Mouse (Mus musculus) activated CD4-positive, CD25-positive, alpha-beta regulatory T cell, adult 9 weeks (primary cell): Measurements from ENCODE around the gene B3gat3. TPM values are rescaled to one million over a fixed set of nuclear protein-coding genes. Genes with fewer than 3 reads are reported as not detected.

Experiments
- polyA plus RNA-seq: library from polyadenylated mRNA; unstranded; fragments of 100-300 nt; shearing (Covaris generic); gene quantifications from one replicate; pipeline ENCODE4 v1.2.1, GENCODE M21; 2017

B3gat3 gene
- 33.9 TPM for polyA plus RNA-seq

DNA sequence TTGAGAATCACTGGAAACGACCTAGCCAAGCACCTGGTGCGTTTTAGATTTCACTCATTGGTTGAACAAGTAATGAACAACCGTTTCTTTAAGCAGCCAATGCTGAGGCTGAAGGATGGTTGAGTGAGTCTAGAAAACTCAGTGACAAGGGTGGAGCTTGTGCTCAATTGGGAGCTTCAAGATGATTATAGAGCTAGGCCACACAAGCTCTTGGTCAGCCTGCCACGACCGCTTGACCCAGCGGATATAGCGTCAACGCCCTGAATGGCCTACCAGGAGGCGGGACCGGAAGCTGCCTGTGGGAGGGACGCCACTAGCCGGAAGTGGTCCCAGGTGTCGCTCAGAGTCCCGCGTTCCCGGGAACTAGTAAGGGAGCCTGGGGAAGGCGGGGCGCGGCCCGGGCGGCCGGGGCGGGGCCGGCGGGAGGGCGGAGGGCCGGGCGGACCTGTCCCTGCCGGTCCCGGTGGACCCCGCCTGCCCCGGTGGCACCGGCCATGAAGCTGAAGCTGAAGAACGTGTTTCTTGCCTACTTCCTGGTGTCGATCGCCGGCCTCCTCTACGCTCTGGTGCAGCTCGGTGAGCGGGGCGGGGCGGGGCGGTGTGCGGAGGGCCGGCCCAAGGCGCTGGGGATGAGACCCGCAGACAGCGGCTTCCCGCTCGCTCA is at the start of gene B3gat3:
TSS of gene B3gat3 (plus strand) at position 302 of the 664 bp plus-strand sequence.

DNA sequence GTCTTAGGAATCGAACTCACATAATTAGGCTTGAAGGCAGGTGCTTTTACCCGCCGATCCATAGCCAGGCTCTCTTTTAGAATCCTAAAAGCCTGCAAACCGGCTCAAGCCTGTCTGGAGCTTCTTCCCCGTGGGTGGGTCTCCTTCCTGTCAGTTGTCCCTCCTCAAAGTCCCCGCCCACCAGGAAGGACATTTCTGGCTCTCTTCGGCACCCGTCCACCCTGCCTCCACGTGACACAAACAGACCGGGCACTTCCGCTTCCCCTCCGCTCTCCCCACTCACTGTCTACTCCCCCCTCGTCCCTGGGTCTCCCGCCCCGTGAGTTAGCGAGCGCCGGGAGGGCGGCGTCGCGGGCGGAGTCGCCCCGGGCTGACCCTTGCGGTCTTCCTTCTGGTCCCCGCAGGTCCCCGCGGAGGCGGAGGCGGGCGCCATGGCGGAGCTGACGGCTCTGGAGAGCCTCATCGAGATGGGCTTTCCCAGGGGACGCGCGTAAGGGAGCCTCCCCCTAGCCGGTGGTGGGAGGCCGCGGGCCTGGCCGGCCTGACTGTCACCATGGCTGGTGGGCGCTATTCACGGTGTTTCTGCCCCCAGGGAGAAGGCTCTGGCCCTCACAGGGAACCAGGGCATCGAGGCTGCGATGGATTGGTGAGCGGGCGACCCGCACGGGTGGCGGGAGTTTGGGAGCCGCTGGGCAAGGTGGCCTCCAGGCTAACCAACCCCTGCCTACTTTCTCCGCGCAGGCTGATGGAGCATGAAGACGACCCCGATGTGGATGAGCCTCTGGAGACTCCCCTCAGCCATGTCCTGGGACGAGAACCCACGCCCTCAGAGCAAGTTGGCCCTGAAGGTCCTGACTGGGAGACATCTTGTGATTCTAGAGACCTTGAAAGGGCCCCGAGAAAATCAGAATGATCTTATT is 48.6 kb upstream of the B3gat3 start, which contains the start of gene Ubxn1:
TSS of gene Ubxn1 (plus strand) at position 230 of the 920 bp plus-strand sequence.

DNA sequence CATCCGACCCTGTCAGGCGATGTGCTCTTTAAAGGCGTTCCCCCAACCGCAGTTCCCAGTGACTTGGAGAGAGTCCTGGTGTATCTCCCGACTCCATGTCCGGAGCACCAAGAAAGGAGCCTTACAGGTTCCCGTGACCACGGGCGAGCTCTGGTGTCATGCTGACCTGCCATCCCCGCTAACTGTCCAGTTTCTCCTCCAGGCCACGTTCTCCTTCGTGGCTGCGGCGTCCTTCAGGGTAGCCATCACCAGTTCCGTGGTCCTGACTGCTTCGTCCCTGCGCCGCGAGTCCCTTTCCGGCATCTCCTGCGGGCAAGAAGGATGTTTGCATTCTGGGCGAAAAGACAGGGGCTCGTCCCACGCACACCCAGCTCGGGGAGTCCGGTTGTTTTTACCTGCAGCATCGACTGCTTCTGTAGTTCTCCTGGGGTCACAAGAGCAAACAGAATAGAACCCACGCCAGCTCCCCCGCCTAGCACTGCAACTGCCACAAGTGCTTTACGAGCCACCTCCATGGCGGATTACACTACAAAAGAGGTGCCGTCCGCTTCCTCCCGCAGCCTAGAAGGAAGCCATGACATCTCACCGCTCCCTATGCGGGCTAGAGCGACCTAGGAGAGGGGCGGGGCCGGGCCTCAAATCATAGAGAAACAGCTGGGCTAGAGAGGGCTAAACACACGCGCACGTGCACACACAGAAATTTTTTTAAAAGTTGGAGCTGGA is 39.7 kb upstream of the B3gat3 start, which contains the start of gene Uqcc3:
TSS of gene Uqcc3 (minus strand) at position 613 of the 723 bp plus-strand sequence.

DNA sequence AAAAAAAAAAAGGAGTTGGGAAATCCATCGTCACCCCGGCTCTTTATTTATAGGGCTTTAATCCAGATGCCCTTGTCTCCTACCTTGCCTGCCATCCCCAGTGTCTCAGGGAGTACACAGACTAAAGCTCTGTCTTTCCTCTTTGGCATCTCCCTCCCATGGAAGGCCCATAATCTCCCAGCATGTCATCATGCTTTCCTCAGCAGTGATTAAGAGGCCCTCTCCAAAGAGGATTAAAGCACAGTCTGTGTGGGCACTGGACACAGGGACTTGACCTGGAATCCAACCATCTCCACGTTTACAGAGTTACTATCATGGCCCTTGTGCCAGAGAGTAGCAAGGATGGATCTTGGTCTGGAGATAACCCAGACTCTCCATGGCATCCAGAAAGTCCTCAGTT is 36.6 kb upstream of the B3gat3 start, which contains the start of the genes Lbhd1 and Gm49403:
TSS of gene Lbhd1 (plus strand) at position 117 of the 400 bp plus-strand sequence.
TSS of gene Gm49403 (plus strand) at position 315 of the 400 bp plus-strand sequence.

DNA sequence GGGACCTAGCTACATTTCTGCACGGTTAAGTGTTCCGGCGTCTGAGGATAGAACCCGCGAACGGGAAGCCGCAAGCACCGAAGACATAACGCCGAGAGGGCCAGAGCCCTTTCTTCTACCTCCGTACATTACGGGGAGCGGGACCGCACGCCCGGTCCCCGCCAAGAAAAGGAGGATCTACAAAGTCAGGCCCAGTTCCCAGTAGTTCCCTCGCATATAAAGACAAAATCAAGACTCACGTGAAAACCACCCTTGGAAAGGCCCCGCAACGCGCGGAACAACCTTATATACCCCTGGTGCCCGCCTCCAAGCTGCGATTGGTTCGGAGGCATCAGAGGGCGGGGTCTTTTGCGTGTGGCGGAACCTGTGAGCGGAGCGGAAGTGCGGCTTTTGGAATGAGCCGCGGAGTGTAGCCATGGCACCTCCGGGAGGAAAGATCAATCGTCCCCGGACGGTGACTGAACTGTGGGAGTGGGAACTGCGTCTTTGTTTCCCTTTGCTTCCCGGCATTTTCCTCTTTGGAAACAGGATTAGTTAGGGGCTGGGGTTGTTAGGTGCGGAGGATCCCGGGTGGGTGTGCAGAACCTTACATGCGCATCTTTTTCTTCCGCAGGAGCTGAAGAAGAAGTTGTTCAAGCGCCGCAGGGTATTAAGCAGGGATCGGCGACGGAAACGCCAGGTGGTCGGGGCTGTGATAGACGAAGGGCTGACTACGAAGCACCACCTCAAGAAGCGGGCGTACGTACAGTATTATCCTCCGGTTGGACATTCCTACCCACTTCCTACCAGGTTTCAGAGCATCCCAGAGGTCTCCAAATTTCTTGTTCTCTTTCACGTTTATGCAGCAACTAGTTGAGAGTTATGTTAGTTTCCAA is 31.4 kb upstream of the B3gat3 start, which contains the start of the genes 1810009A15Rik and Gm49416:
TSS of gene 1810009A15Rik (plus strand) at position 343 of the 875 bp plus-strand sequence.
TSS of gene Gm49416 (plus strand) at position 416 of the 875 bp plus-strand sequence.

DNA sequence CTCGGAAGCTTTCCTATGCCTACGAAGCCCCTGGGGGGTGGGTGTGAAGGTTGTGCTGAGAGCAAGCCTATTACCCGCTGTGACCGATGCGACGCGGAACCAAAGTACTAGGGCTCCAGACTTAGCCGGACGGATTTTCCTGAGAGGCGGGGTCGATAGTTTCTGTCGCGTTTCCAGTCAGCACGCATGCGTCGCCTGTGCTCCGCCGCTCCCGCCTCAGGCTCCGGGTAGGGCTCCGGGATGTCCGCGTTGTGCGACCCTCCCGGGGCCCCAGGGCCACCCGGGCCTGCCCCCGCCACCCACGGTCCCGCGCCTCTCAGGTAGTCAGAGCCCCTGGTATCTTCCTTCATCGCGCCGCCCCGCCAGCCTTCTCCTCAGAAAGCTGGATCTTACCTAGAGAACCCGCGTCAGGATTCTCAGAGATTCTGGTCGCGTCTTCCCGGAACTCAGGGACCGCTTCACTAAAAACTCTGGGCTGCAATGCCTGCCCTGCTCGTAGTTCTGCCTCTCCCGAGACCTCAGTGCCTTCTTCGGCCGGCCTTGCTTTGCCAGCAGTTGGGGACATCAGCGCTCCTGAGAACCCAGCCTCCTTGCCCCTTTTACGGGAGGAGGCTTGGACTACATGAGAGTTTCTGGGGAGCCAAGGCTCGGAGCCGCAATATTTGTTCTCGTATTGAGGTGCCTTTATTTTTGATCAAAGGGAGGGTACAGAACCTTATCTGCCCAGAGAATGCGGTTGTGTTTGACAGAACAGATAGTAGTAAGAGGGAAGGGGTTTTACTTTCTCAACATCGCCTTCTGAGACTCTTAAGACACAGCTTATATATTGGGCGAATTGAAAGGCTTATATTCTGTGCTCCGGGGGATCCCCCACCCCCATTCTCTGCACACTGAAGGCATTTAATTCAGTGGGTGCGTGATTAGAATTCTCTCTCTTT is 27.1 kb upstream of the B3gat3 start, which contains the start of gene Ints5:
TSS of gene Ints5 (plus strand) at position 177 of the 938 bp plus-strand sequence.

DNA sequence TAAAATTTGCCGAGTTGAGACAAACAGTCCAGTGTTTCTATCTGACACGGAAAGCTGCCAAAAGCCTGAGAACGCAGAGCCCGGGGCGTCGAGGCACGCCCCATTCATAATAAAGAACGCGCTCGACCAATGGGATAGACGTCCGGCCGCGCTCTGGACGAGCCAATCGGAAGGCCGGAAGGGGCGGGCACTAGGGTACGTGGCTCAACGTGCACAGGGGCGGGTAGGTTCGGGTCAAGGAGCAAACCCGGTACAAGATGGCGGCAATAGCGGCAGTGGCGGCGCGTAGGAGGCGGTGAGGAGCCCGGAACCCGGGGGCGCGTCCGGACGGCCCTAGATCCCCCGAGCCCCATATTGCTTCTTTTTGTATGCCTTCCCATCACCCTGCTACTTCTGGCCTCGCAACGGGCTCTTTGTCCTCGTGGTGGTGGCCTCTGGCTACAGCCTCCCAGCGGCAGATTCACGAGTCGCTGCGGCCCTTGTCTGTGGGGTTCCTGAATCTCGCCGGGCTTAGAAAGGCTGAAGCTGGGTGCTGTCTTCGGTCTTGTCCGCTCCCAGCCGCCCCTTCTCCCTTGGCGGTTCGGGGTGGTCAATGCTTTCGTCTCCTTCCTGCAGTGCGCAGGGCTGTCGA is 22.2 kb upstream of the B3gat3 start, which contains the start of gene Ganab:
TSS of gene Ganab (plus strand) at position 207 of the 631 bp plus-strand sequence.

DNA sequence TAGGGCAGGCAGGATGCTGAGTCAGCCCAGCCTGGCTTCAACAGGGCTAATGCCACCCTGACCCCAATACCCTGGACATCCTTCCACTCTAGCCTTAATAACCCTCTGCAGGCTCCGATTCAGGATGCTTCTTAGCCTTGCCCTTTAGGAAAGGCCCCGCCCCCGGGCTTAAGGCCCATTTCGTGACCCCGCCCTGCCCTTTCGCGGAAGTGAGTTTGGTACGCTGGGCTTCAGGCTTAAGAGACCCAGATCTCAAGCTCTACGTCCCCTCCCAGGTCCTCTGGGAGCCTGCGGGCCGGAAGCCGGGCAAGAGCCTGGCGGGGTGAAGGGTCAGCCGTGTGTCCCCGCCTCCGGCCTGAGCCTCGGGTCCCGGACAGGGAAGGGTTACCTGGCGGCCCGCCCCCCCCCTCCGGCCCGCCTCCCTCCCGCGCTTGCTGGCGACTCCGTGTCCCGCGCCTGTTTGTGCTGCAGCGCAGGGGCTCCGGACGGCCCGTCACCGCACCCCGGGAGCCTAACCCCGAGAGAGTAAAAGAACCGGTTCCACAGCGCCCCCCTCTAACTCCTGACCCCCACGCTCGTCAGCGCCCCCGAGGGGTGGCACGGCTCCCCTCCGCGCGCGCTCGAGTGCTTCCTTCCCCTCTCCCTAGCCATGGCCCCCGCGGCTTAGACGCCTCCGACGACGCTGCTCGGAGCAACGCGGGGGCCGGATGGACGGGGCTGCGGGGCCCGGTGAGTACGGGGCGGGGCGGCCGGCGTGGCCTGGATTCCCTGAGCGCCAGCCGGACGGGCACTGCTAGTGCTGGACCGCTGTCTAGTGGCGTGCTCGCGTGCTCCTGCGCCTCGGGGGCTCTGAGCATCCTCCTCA is 9.3 kb downstream of the B3gat3 start, which contains the start of the genes Rom1 and Eml3:
TSS of gene Rom1 (minus strand) at position 133 of the 865 bp plus-strand sequence.
TSS of gene Eml3 (plus strand) at position 329 of the 865 bp plus-strand sequence.

DNA sequence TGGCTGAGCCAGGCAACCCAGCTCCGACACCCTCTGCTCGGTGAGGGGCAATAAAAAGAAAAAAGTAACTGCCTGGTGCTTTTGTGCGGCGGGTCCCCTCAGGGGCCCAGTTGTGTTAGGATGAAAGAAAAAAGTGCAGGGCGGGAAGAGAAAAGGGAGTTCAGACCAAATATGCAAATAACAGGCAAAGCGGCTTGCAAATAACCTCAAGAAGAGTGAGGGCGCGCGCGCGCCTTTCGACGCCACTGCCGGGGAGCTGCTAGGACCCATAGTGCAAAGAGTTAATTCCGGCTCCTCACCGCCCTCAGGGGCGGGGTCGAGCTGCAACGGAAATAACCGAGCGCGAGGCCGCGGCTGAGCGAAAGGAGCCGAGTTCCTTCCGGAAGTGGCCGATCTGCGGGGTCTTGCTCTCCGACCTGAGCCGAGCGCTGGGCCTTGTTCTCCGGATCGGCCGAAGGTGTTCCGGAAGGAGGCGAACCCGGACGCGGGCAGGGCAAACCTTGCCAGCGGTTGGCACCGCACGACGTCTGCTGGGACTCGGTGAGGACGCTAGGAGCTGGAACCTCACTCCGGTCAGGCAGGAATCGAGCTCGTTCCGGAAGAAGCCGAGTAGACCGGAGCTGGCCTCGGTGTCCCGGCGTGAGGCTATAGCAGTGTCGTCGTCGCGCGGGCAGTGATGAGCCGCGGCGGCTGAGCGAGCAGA is 21.5 kb downstream of the B3gat3 start, which contains the start of gene Mta2:
TSS of gene Mta2 (plus strand) at position 361 of the 703 bp plus-strand sequence.

DNA sequence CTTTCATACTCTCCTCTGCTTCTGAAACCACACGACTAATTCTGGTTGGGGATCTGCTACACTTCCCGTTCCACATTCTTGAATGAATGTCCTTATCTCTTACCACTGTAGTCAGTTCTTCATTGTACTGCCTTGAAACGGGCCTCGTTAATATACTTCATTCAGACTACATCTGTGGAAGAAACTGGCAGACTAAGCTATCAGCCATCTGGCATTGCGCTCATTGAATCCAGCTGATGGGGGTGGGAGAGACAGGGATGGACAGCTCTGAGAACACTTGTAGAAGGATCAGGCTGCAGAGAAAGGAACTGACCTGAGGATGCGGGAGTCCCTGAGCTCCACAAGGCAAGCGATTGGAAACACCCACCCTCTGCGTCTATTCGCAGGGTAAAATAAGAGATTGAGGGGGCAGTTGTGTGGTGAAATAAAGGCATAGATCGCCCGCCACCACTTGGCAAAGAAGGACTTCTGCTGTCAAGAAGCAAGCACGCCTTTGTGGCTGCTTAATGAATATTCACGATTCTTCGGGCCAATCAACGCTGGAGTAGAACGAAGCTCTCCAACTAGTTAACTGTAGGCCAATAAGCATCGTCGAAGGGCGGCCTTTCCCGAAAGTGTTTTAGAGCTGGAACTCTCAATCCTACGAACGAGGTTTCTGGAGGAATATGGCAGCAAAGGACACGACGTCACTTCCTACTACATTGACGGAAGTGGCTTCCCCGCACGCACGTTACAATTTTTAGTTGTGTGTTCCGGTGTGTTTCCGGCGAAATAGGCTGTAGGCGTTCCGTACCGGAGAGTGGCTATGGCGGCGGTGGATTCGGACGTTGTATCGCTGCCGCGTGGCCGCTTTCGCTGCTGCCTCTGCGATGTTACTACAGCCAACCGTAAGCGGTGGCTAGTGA is 33.2 kb downstream of the B3gat3 start, which contains the start of gene Tut1:
TSS of gene Tut1 (plus strand) at position 713 of the 905 bp plus-strand sequence.

DNA sequence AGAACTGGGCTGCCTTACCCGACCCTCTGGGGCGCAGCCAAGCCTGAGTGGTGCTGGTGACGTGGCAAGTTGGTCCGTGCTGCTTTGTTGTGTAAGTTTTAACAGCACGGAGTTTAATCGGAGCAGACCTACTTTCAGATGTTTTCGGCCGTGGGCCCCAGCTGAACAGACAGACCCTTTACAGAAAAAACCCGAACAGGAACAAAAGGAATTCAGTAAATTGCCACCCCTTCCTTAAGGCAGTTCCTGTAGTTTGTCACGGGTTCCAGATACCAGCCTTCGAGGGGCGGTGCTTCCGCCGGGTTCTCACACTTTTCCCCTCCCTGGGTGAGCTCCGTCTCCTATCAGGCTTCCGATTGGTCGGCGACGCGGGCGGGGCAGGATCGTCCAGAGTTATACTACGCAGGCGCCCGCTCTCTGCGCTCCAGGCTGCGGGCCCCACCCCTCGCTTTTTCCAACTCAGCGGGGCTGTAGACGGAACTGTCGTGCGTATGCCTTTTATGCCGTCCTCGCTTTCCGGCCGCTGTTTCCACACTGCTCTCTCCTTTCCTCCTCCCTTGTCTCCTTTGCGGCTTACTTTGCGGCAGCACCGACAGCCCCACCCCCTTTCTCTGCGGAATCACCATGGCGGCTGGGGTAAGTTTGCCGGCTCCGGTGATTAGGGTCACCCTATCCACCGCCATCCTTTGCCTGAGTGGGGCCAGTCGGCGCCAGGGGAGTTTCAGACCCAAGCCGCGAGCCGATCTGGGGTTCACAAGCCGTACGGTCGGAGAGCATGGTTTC is 46.6 kb downstream of the B3gat3 start, which contains the start of gene Eef1g:
TSS of gene Eef1g (plus strand) at position 452 of the 783 bp plus-strand sequence.

